Mouse (Mus musculus) cortical plate, adult 2 months (tissue): Measurements from ENCODE around the gene Adsl.

Experiments
- CTCF ChIP-seq: fragments of 200-500 bp; IDR thresholded peaks from 2 replicates; pipeline ENCODE4 v1.5.1; 2011; ENCODE audit warnings: mild to moderate bottlenecking, control low read depth, low read length; ENCODE audit not compliant: insufficient read depth; ENCODE audit errors: extremely low read depth
- POLR2A ChIP-seq: fragments of 200-500 bp; IDR thresholded peaks from 2 replicates; pipeline ENCODE4 v1.6.1; 2011; ENCODE audit warnings: mild to moderate bottlenecking, low read length, control low read depth; ENCODE audit not compliant: insufficient read depth; ENCODE audit errors: extremely low read depth

DNA sequence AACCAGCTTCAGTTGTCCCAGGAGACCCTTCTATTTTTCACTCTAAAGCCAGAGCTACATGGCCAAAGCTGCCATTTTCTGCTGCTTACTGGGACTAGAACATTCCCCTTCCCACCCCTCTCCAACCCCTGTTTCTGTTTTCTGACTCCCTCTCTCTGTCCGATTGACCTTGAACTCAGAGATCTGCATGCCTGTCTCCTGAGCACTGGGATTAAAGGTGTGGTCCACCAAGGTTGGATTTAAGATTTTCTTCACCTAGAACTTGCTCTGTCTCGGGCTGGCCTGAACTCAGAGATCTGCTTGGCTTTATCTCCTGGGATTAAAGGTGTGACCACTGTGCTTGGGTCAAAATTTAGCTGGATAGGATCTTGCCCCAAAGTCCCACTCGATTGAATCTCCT is 27.9 kb upstream of the Adsl start:
- no peak for TF ChIP-seq CTCF
- TF ChIP-seq POLR2A: no peak
